Mouse (Mus musculus) cerebellum, postnatal 4 days (tissue): ENCODE data around the gene Apoa1.

Experiments
- DNase-seq, 2 experiments: peaks; one replicate each; pipeline ENCODE4 v3.0.0; 2022; ENCODE audit warnings: low spot score in 2 of 2, mixed read lengths in 1 of 2

Apoa1 gene

GRCm38 (mm10) chr9:46228491-46228890 lies at the start of gene Apoa1:
Apoa1 (plus strand) TSS chr9:46228580.
- no peak for DNase-seq

- DNase-seq: no peak
Measured at GRCm38 (mm10) chr9:46178595-46178994, 49.8 kb upstream of the Apoa1 start.

GRCm38 (mm10) chr9:46181297-46181696 lies 47.1 kb upstream of the Apoa1 start:
- no peak for DNase-seq

GRCm38 (mm10) chr9:46184542-46184941 lies 43.8 kb upstream of the Apoa1 start:
- DNase-seq: no peak

GRCm38 (mm10) chr9:46185191-46185590 lies 43.2 kb upstream of the Apoa1 start:
- DNase-seq: peak in 1 of 2 experiments; percentile 22

GRCm38 (mm10) chr9:46186387-46186786 lies 42.0 kb upstream of the Apoa1 start:
- no peak for DNase-seq

GRCm38 (mm10) chr9:46188370-46188769 lies 40.0 kb upstream of the Apoa1 start:
- no peak for DNase-seq

GRCm38 (mm10) chr9:46188956-46189355 lies 39.4 kb upstream of the Apoa1 start:
- DNase-seq: no peak

GRCm38 (mm10) chr9:46189381-46189780 lies 39.0 kb upstream of the Apoa1 start:
- no peak for DNase-seq

GRCm38 (mm10) chr9:46191234-46191633 lies 37.1 kb upstream of the Apoa1 start:
- no peak for DNase-seq

- peak in 1 of 2 experiments; percentile 14 for DNase-seq
Measured at GRCm38 (mm10) chr9:46191644-46192043, 36.7 kb upstream of the Apoa1 start.

- no peak for DNase-seq
Measured at GRCm38 (mm10) chr9:46192642-46193041, 35.7 kb upstream of the Apoa1 start.

- DNase-seq: no peak
Measured at GRCm38 (mm10) chr9:46194809-46195208, 33.6 kb upstream of the Apoa1 start.

GRCm38 (mm10) chr9:46196699-46197169 lies 31.6 kb upstream of the Apoa1 start:
- no peak for DNase-seq

- no peak for DNase-seq
Measured at GRCm38 (mm10) chr9:46198461-46198860, 29.9 kb upstream of the Apoa1 start.

GRCm38 (mm10) chr9:46198936-46199335 lies 29.4 kb upstream of the Apoa1 start:
- DNase-seq: no peak

GRCm38 (mm10) chr9:46199609-46200008 lies 28.8 kb upstream of the Apoa1 start:
- DNase-seq: no peak

GRCm38 (mm10) chr9:46206834-46207500 lies 21.4 kb upstream of the Apoa1 start:
- no peak for DNase-seq

GRCm38 (mm10) chr9:46207501-46207869 lies 20.9 kb upstream of the Apoa1 start:
- DNase-seq: no peak

- DNase-seq: no peak
Measured at GRCm38 (mm10) chr9:46208401-46208974, 19.9 kb upstream of the Apoa1 start.

- DNase-seq: no peak
Measured at GRCm38 (mm10) chr9:46210473-46210872, 17.9 kb upstream of the Apoa1 start.

- DNase-seq: no peak
Measured at GRCm38 (mm10) chr9:46214276-46214675, 14.1 kb upstream of the Apoa1 start.

GRCm38 (mm10) chr9:46214946-46215337 lies 13.4 kb upstream of the Apoa1 start:
- DNase-seq: no peak
